Mouse (Mus musculus) kidney, postnatal 0 days (tissue): ENCODE measurements at regions not wholly inside any gene's neighbourhood (a gene's known extent, or its start where the extent isn't known, plus 50 kb on each side); places are given as distances from the start of the nearest gene placed in this dataset.
"Not testable (repeated sequence)": the region's sequence is repeated elsewhere in the genome, so short reads cannot be mapped to it uniquely, and the experiment has no call there.

Source experiments
- ATAC-seq: fragments of 200-750 bp; cut with Nextera tagmentation; replicated peaks from 2 replicates; pipeline ENCODE4 v1.8.0; 2017; ENCODE audit warnings: low read depth, moderate number of reproducible peaks, moderate TSS enrichment, moderate library complexity; ENCODE audit not compliant: low FRiP score
- DNase-seq: peaks from one replicate; pipeline ENCODE4 v3.0.0-alpha.2; 2016; ENCODE audit warnings: low spot score
- H3K27ac ChIP-seq: fragments of 300-500 bp; sonication (generic); 2 replicates; pipeline ENCODE4 v1.5.1; 2014; ENCODE audit warnings: mild to moderate bottlenecking
- H3K27me3 ChIP-seq: fragments of 300-500 bp; sonication (generic); 2 replicates; pipeline ENCODE4 v1.6.1; 2014; ENCODE audit warnings: low read length, mixed read lengths; ENCODE audit not compliant: insufficient read depth
- H3K36me3 ChIP-seq: fragments of 300-500 bp; sonication (generic); 2 replicates; pipeline ENCODE4 v1.6.1; 2014; ENCODE audit warnings: low read length, mixed read lengths; ENCODE audit not compliant: insufficient read depth
- H3K4me1 ChIP-seq: fragments of 300-500 bp; sonication (generic); replicated peaks from 2 replicates; pipeline ENCODE4 v1.6.1; 2014; ENCODE audit warnings: antibody characterized with exemption, low read length, mixed read lengths; ENCODE audit not compliant: insufficient read depth
- H3K4me2 ChIP-seq: fragments of 300-500 bp; sonication (generic); 2 replicates; pipeline ENCODE4 v1.6.1; 2014; ENCODE audit warnings: mild to moderate bottlenecking, low read length, moderate library complexity, mixed read lengths
- H3K4me3 ChIP-seq: fragments of 300-500 bp; sonication (generic); replicated peaks from 2 replicates; pipeline ENCODE4 v1.5.1; 2014; ENCODE audit warnings: low read depth, low read length
- H3K9ac ChIP-seq: fragments of 300-500 bp; sonication (generic); 2 replicates; pipeline ENCODE4 v1.6.1; 2014; ENCODE audit warnings: low read depth, low read length
- H3K9me3 ChIP-seq: fragments of 300-500 bp; sonication (generic); replicated peaks from 2 replicates; pipeline ENCODE4 v1.6.1; 2016; ENCODE audit warnings: low read length, inconsistent platforms, mixed read lengths
- CTCF ChIP-seq: IDR thresholded peaks from 2 replicates; pipeline ENCODE4 v1.5.1; 2016; ENCODE audit warnings: antibody characterized with exemption, low read depth, mild to moderate bottlenecking, moderate library complexity
- WGBS: fragments of 180-500 bp; shearing (Covaris S2); extraction: QIAGEN DNeasy Blood & Tissue Kit; methylation state at CpG from one replicate; pipeline ENCODE4 v1.1.7; 2014; 5-methylcytosine and 5-hydroxymethylcytosine counted together

- no peak for DNase-seq
- no peaks in the 10 kb centered on the region for H3K27me3 ChIP-seq
- no peaks in the 10 kb centered on the region for H3K4me1 ChIP-seq
- no peak overlapping the region for H3K4me3 ChIP-seq
- H3K27ac ChIP-seq = no peak overlapping the region
- H3K36me3 ChIP-seq = no peaks in the 10 kb centered on the region
- ATAC-seq = no peak
- no peak for TF ChIP-seq CTCF
- no peak overlapping the region for H3K4me2 ChIP-seq
- no peaks in the 10 kb centered on the region for H3K9me3 ChIP-seq
- 82% methylated on average over 2 of the region's 2 CpGs for WGBS
- H3K9ac ChIP-seq = no peak overlapping the region
Observed at GRCm38 (mm10) chr1:98665584-98665983, 244.7 kb downstream of the Slco6d1 start.

- not testable (repeated sequence) for H3K4me3 ChIP-seq, H3K9ac ChIP-seq, H3K4me1 ChIP-seq, ATAC-seq, H3K9me3 ChIP-seq, H3K27me3 ChIP-seq, H3K27ac ChIP-seq, H3K4me2 ChIP-seq, H3K36me3 ChIP-seq, DNase-seq
- 85% methylated on average over 2 of the region's 2 CpGs for WGBS
Observed at GRCm38 (mm10) chr1:98667426-98667825, 246.5 kb downstream of the Slco6d1 start.

- Histone ChIP-seq H3K4me3 (no peak overlapping the region), H3K27me3 (no peaks in the 10 kb centered on the region), H3K36me3 (no peaks in the 10 kb centered on the region), H3K4me2 (no peak overlapping the region), H3K4me1 (no peaks in the 10 kb centered on the region), H3K9me3 (no peaks in the 10 kb centered on the region), H3K9ac (no peak overlapping the region), H3K27ac (no peak overlapping the region)
- 73% methylated on average over 1 of the region's 1 CpGs for WGBS
- TF ChIP-seq CTCF = no peak
- ATAC-seq (no peak), DNase-seq (no peak)
Observed at GRCm38 (mm10) chr1:98667887-98668286, 247.0 kb downstream of the Slco6d1 start.

GRCm38 (mm10) chr1:98668595-98668994 lies 247.7 kb downstream of the Slco6d1 start:
- Histone ChIP-seq H3K27me3 (no peaks in the 10 kb centered on the region), H3K9ac (no peak overlapping the region), H3K36me3 (no peaks in the 10 kb centered on the region), H3K4me3 (no peak overlapping the region), H3K4me1 (no peaks in the 10 kb centered on the region), H3K27ac (no peak overlapping the region), H3K9me3 (no peaks in the 10 kb centered on the region), H3K4me2 (no peak overlapping the region)
- no peak for TF ChIP-seq CTCF
- no peak for ATAC-seq
- no peak for DNase-seq
- WGBS = 73% methylated on average over 2 of the region's 2 CpGs

GRCm38 (mm10) chr1:98678686-98679085 lies 257.8 kb downstream of the Slco6d1 start:
- ATAC-seq = no peak
- Histone ChIP-seq H3K36me3 (no peaks in the 10 kb centered on the region), H3K9ac (no peak overlapping the region), H3K27me3 (no peaks in the 10 kb centered on the region), H3K9me3 (no peaks in the 10 kb centered on the region), H3K4me3 (no peak overlapping the region), H3K4me1 (no peaks in the 10 kb centered on the region), H3K27ac (no peak overlapping the region), H3K4me2 (no peak overlapping the region)
- WGBS = 87% methylated on average over 3 of the region's 3 CpGs
- no peak for TF ChIP-seq CTCF
- no peak for DNase-seq

GRCm38 (mm10) chr1:98713809-98714208 lies 292.9 kb downstream of the Slco6d1 start:
- ATAC-seq (no peak), DNase-seq (no peak)
- Histone ChIP-seq H3K9me3 (no peaks in the 10 kb centered on the region), H3K9ac (no peak overlapping the region), H3K27me3 (no peaks in the 10 kb centered on the region), H3K4me1 (no peaks in the 10 kb centered on the region), H3K36me3 (no peaks in the 10 kb centered on the region), H3K4me3 (no peak overlapping the region), H3K4me2 (no peak overlapping the region), H3K27ac (no peak overlapping the region)
- TF ChIP-seq CTCF = no peak
- WGBS = 85% methylated on average over 2 of the region's 2 CpGs

- Histone ChIP-seq H3K27me3 (no peaks in the 10 kb centered on the region), H3K4me1 (no peaks in the 10 kb centered on the region), H3K27ac (no peak overlapping the region), H3K9ac (no peak overlapping the region), H3K9me3 (no peaks in the 10 kb centered on the region), H3K4me3 (no peak overlapping the region), H3K4me2 (no peak overlapping the region), H3K36me3 (no peaks in the 10 kb centered on the region)
- ATAC-seq (no peak), DNase-seq (no peak)
- no peak for TF ChIP-seq CTCF
- 89% methylated on average over 1 of the region's 1 CpGs for WGBS
Observed at GRCm38 (mm10) chr1:98714307-98714706, 293.4 kb downstream of the Slco6d1 start.
